Mouse (Mus musculus): Measurements from ENCODE around the gene Islr. TPM values are rescaled to one million over a fixed set of nuclear protein-coding genes. Genes with fewer than 3 reads are reported as not detected.

Islr gene
- polyA plus RNA-seq, 1 experiment, result not detected

- Histone ChIP-seq H3K4me1 (ENCODE audit: control insufficient read depth, insufficient read depth, low read length) (no peaks in the 10 kb centered on the region), H3K27ac (ENCODE audit: insufficient read depth, low read depth, low read length) (no peak overlapping the region), H3K4me3 (ENCODE audit: insufficient read depth, low read length) (no peak overlapping the region)
- TF ChIP-seq CTCF (IDR thresholded peaks at IDR 0.05; ENCODE audit: low read depth, low read length) (no peak), POLR2A (IDR thresholded peaks at IDR 0.05; ENCODE audit: borderline replicate concordance, low read depth, low read length) (no peak)
Measured at GRCm38 (mm10) chr9:58174818-58175251, 29.3 kb downstream of the Islr start.

GRCm38 (mm10) chr9:58172863-58173262 is 31.2 kb downstream of the Islr start:
- no peak for TF ChIP-seq CTCF (IDR thresholded peaks at IDR 0.05; ENCODE audit: low read depth, low read length)
- no peak for TF ChIP-seq POLR2A (IDR thresholded peaks at IDR 0.05; ENCODE audit: borderline replicate concordance, low read depth, low read length)
- Histone ChIP-seq H3K27ac (ENCODE audit: insufficient read depth, low read depth, low read length) (no peak overlapping the region), H3K4me1 (ENCODE audit: control insufficient read depth, insufficient read depth, low read length) (no peaks in the 10 kb centered on the region), H3K4me3 (ENCODE audit: insufficient read depth, low read length) (no peak overlapping the region)

- Histone ChIP-seq H3K27ac (ENCODE audit: insufficient read depth, low read depth, low read length) (no peak overlapping the region), H3K4me3 (ENCODE audit: insufficient read depth, low read length) (no peak overlapping the region), H3K4me1 (ENCODE audit: control insufficient read depth, insufficient read depth, low read length) (no peaks in the 10 kb centered on the region)
- no peak for TF ChIP-seq POLR2A (IDR thresholded peaks at IDR 0.05; ENCODE audit: borderline replicate concordance, low read depth, low read length)
- no peak for TF ChIP-seq CTCF (IDR thresholded peaks at IDR 0.05; ENCODE audit: low read depth, low read length)
Measured at GRCm38 (mm10) chr9:58169426-58169825, 34.7 kb downstream of the Islr start.

GRCm38 (mm10) chr9:58168880-58169279 is 35.2 kb downstream of the Islr start:
- Histone ChIP-seq H3K4me3 (ENCODE audit: insufficient read depth, low read length) (no peak overlapping the region), H3K4me1 (ENCODE audit: control insufficient read depth, insufficient read depth, low read length) (no peaks in the 10 kb centered on the region), H3K27ac (ENCODE audit: insufficient read depth, low read depth, low read length) (no peak overlapping the region)
- TF ChIP-seq CTCF (IDR thresholded peaks at IDR 0.05; ENCODE audit: low read depth, low read length) (no peak), POLR2A (IDR thresholded peaks at IDR 0.05; ENCODE audit: borderline replicate concordance, low read depth, low read length) (no peak)

- no peaks in the 10 kb centered on the region for H3K4me1 ChIP-seq (ENCODE audit: control insufficient read depth, insufficient read depth, low read length)
- no peak overlapping the region for H3K27ac ChIP-seq (ENCODE audit: insufficient read depth, low read depth, low read length)
- TF ChIP-seq CTCF (IDR thresholded peaks at IDR 0.05; ENCODE audit: low read depth, low read length), result no peak
- H3K4me3 ChIP-seq (ENCODE audit: insufficient read depth, low read length), result no peak overlapping the region
Measured at GRCm38 (mm10) chr9:58165779-58166178, 38.3 kb downstream of the Islr start.

GRCm38 (mm10) chr9:58163146-58163545 is 41.0 kb downstream of the Islr start:
- TF ChIP-seq CTCF (IDR thresholded peaks at IDR 0.05; ENCODE audit: low read depth, low read length) (no peak), POLR2A (IDR thresholded peaks at IDR 0.05; ENCODE audit: borderline replicate concordance, low read depth, low read length) (no peak)
- Histone ChIP-seq H3K27ac (ENCODE audit: insufficient read depth, low read depth, low read length) (no peak overlapping the region), H3K4me3 (ENCODE audit: insufficient read depth, low read length) (no peak overlapping the region), H3K4me1 (ENCODE audit: control insufficient read depth, insufficient read depth, low read length) (no peaks in the 10 kb centered on the region)

- Histone ChIP-seq H3K4me1 (ENCODE audit: control insufficient read depth, insufficient read depth, low read length) (no peaks in the 10 kb centered on the region), H3K27ac (ENCODE audit: insufficient read depth, low read depth, low read length) (no peak overlapping the region), H3K4me3 (ENCODE audit: insufficient read depth, low read length) (no peak overlapping the region)
- TF ChIP-seq POLR2A (IDR thresholded peaks at IDR 0.05; ENCODE audit: borderline replicate concordance, low read depth, low read length), result no peak
- TF ChIP-seq CTCF (IDR thresholded peaks at IDR 0.05; ENCODE audit: low read depth, low read length), result no peak
Measured at GRCm38 (mm10) chr9:58162173-58162572, 41.9 kb downstream of the Islr start.

- Histone ChIP-seq H3K4me3 (ENCODE audit: insufficient read depth, low read length) (no peak overlapping the region), H3K27ac (ENCODE audit: insufficient read depth, low read depth, low read length) (no peak overlapping the region), H3K4me1 (ENCODE audit: control insufficient read depth, insufficient read depth, low read length) (no peaks in the 10 kb centered on the region)
- TF ChIP-seq POLR2A (IDR thresholded peaks at IDR 0.05; ENCODE audit: borderline replicate concordance, low read depth, low read length) (no peak), CTCF (IDR thresholded peaks at IDR 0.05; ENCODE audit: low read depth, low read length) (no peak)
Measured at GRCm38 (mm10) chr9:58160315-58160714, 43.8 kb downstream of the Islr start.

- no peak for TF ChIP-seq POLR2A (IDR thresholded peaks at IDR 0.05; ENCODE audit: borderline replicate concordance, low read depth, low read length)
- TF ChIP-seq CTCF (IDR thresholded peaks at IDR 0.05; ENCODE audit: low read depth, low read length), result no peak
- Histone ChIP-seq H3K4me3 (ENCODE audit: insufficient read depth, low read length) (no peak overlapping the region), H3K27ac (ENCODE audit: insufficient read depth, low read depth, low read length) (no peak overlapping the region), H3K4me1 (ENCODE audit: control insufficient read depth, insufficient read depth, low read length) (no peaks in the 10 kb centered on the region)
Measured at GRCm38 (mm10) chr9:58159855-58160254, 44.3 kb downstream of the Islr start.

- Histone ChIP-seq H3K4me3 (ENCODE audit: insufficient read depth, low read length) (no peak overlapping the region), H3K4me1 (ENCODE audit: control insufficient read depth, insufficient read depth, low read length) (no peaks in the 10 kb centered on the region), H3K27ac (ENCODE audit: insufficient read depth, low read depth, low read length) (no peak overlapping the region)
- TF ChIP-seq POLR2A (IDR thresholded peaks at IDR 0.05; ENCODE audit: borderline replicate concordance, low read depth, low read length) (no peak), CTCF (IDR thresholded peaks at IDR 0.05; ENCODE audit: low read depth, low read length) (no peak)
Measured at GRCm38 (mm10) chr9:58158541-58159311, 45.4 kb downstream of the Islr start.
